In the genomic region with DNA sequence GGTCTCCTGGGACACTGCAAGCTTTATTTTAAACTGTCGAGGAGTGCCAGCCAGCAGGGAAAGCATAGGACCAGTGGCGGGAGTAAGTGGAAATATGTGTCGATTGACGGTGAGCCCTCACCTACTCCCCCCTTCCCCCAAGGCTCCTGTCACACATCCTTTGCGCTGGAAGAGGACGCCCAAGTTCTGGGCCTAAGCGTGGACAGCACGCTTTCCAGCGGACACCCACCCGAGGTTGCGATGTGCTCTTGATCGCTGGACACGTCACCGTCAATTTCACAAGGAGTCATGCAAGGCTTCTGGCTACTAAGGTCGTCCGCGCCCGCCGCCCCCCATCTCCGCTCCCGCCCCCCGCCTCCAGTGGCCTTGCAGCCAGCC, we compare ENCODE assay signal across 9 mouse cellular contexts. TPM values are rescaled to one million over a fixed set of nuclear protein-coding genes. Genes with fewer than 3 reads are reported as not detected.
DNase-seq lines count a peak whose midpoint lies in the region; ATAC-seq and TF ChIP-seq lines count a peak whose summit lies in the region.
"Had no signal": no experiment of that assay in that cellular context is flagged by ENCODE, and none has a peak within 500 bp of the region (broad histone marks: within the 10 kb centered on the region; RNA-seq: fewer than 3 reads in every experiment).

No protein-coding gene starts in this region.

- H3K9me3 ChIP-seq in heart, postnatal 0 days (replicated peaks; ENCODE audit: control insufficient read depth, low read length) = no peaks in the 10 kb centered on the region

- H3K9ac ChIP-seq in heart, adult 2 months (ENCODE audit: low read depth, low read length) = peak overlapping the region; percentile 94
- peak overlapping the region; percentile 88 for H3K9ac ChIP-seq in heart, postnatal 0 days (replicated peaks; ENCODE audit: low read depth, low read length)

- peak; percentile 13 for ATAC-seq in heart, postnatal 0 days (ENCODE audit: insufficient read depth, low read depth)

- H3K27ac ChIP-seq in heart, adult 2 months = peak overlapping the region; percentile 69
- H3K27ac ChIP-seq in bone marrow macrophage, adult 2 months (ENCODE audit: insufficient read depth, low read depth, low read length) = no peak overlapping the region
- peak overlapping the region; percentile 97 for H3K27ac ChIP-seq in heart, postnatal 0 days (ENCODE audit: low read depth)

- peak overlapping the region; percentile 43 for H3K4me3 ChIP-seq in heart, adult 2 months
- peak overlapping the region; percentile 40 for H3K4me3 ChIP-seq in bone marrow macrophage, adult 2 months (ENCODE audit: insufficient read depth, low read length)
- H3K4me3 ChIP-seq in heart, postnatal 0 days (ENCODE audit: low read depth, low read length) = peak overlapping the region; percentile 84

- H3K4me1 ChIP-seq in heart, adult 2 months (ENCODE audit: control insufficient read depth, insufficient read depth, low read length) = peaks cover 1% of the 10 kb centered on the region; the same call in 1 of the 2 replicates
- H3K4me1 ChIP-seq in bone marrow macrophage, adult 2 months (ENCODE audit: control insufficient read depth, insufficient read depth, low read length) = no peaks in the 10 kb centered on the region
- H3K4me1 ChIP-seq in heart, postnatal 0 days (ENCODE audit: control insufficient read depth, insufficient read depth) = peaks cover 17% of the 10 kb centered on the region

- H3K4me2 ChIP-seq in heart, postnatal 0 days (ENCODE audit: low read depth, low read length) = peak overlapping the region; percentile 77

- H3K79me2 ChIP-seq in heart, adult 2 months (replicated peaks; ENCODE audit: control insufficient read depth, insufficient read depth, low read length) = no peaks in the 10 kb centered on the region

- intact Hi-C loops in heart, adult 2 months (cut with DNase I) = loop anchor here (2.0 kb wide), 1 partner anchor 20 kb away; no protein-coding TSS in a partner anchor

- no peaks in the 10 kb centered on the region for H3K36me3 ChIP-seq in heart, adult 2 months (ENCODE audit: control insufficient read depth, insufficient read depth, low read length)
- H3K36me3 ChIP-seq in heart, postnatal 0 days (replicated peaks; ENCODE audit: control insufficient read depth, insufficient read depth, low read length) = no peaks in the 10 kb centered on the region

- peak; percentile 28 to 31 for DNase-seq in heart, adult 2 months
- DNase-seq in heart, adult 11 months = no peak
- DNase-seq in heart, postnatal 0 days (ENCODE audit: low spot score) = peak; percentile 37
- DNase-seq in lung, postnatal 10 days = peak; percentile 49
- DNase-seq in right cerebral cortex, postnatal 4 days = no peak
- DNase-seq in c-Kit-positive CD71-positive TER-119-positive erythroid progenitor cells, embryonic 14.5 days (ENCODE audit: low spot score) = no peak
- DNase-seq in ovary, postnatal 14 days (ENCODE audit: low spot score) = no peak

- TF ChIP-seq POLR2A in heart, adult 2 months (IDR thresholded peaks at IDR 0.05; ENCODE audit: insufficient read depth, low read depth, low read length) = no peak
- no peak for TF ChIP-seq POLR2A in bone marrow macrophage, adult 2 months (IDR thresholded peaks at IDR 0.05; ENCODE audit: borderline replicate concordance, low read depth, low read length)

- TF ChIP-seq CTCF in heart, adult 2 months (IDR thresholded peaks at IDR 0.05) = no peak
- no peak for TF ChIP-seq CTCF in bone marrow macrophage, adult 2 months (IDR thresholded peaks at IDR 0.05; ENCODE audit: low read depth, low read length)
- no peak for TF ChIP-seq CTCF in heart, postnatal 0 days (IDR thresholded peaks at IDR 0.05; ENCODE audit: low read depth)

- no peaks in the 10 kb centered on the region; the same call in 1 of the 2 replicates for H3K27me3 ChIP-seq in heart, adult 2 months (ENCODE audit: control insufficient read depth, insufficient read depth, low read length)
- peaks cover 35% of the 10 kb centered on the region for H3K27me3 ChIP-seq in heart, postnatal 0 days (ENCODE audit: control insufficient read depth, insufficient read depth, low read length)

- WGBS in heart, adult 2 months = 1% methylated on average over 22 of the region's 22 CpGs
- WGBS in heart, postnatal 0 days = under 1% methylated on average over 22 of the region's 22 CpGs

- TF ChIP-seq EP300 in heart, adult 2 months (IDR thresholded peaks at IDR 0.05; ENCODE audit: insufficient read depth, low read depth, low read length) = no peak
- no peak for TF ChIP-seq EP300 in heart, postnatal 0 days (IDR thresholded peaks at IDR 0.05; ENCODE audit: low read depth)

RNA-seq across cellular contexts. Expression of gene Arhgef7, which starts 0.3 kb away (rescaled TPM):
- 100 to 1,000 TPM; 114 to 117 TPM for total RNA-seq in heart, adult 2 months (2021)
- 59.7 and 68.7 TPM in 2 replicates for polyA plus RNA-seq in heart, adult 2 months (2012; rRNA removed)
- polyA plus RNA-seq in bone marrow macrophage, adult 2 months (2012; ENCODE audit: insufficient read depth, insufficient read length, missing spikeins) = 53.8 and 59.8 TPM in 2 replicates
- total RNA-seq in heart, postnatal 0 days (2014; rRNA removed; ENCODE audit: low replicate concordance) = 77.1 TPM in 2 replicates
- polyA plus RNA-seq in heart, postnatal 0 days (2015; fragmentation: Nextera tagmentation; extraction: Ambion mirVana) = 43.7 and 49.2 TPM in 2 replicates

RNA-seq across cellular contexts. Expression of gene 1700016D06Rik, which starts 26.4 kb away (rescaled TPM):
- not detected for total RNA-seq in heart, adult 2 months (2021)
- polyA plus RNA-seq in heart, adult 2 months (2012; rRNA removed) = not detected in 2 replicates
- polyA plus RNA-seq in bone marrow macrophage, adult 2 months (2012; ENCODE audit: insufficient read depth, insufficient read length, missing spikeins) = not detected in 2 replicates
- total RNA-seq in heart, postnatal 0 days (2014; rRNA removed; ENCODE audit: low replicate concordance) = not detected in 2 replicates
- polyA plus RNA-seq in heart, postnatal 0 days (2015; fragmentation: Nextera tagmentation; extraction: Ambion mirVana) = not detected in 2 replicates
- total RNA-seq: CH12.LX had no signal

Comparison
In these comparisons a context has a peak if more than half of its experiments do, and no peak if none do; other contexts are left out.
1. DNase-seq: peak in heart, adult 2 months (2 of 2), heart, postnatal 0 days (single experiment) and lung, postnatal 10 days (single experiment); none in heart, adult 11 months (single experiment), right cerebral cortex, postnatal 4 days (single experiment), c-Kit-positive CD71-positive TER-119-positive erythroid progenitor cells, embryonic 14.5 days (single experiment) and ovary, postnatal 14 days (single experiment).
2. Peak in every context shown above with its lines, with median percentiles within 50 percentile points of each other: H3K4me3 ChIP-seq.